Mouse (Mus musculus) lung, embryonic 16.5 days (tissue): ENCODE results near the gene Clic5. TPM values are rescaled to one million over a fixed set of nuclear protein-coding genes. Genes with fewer than 3 reads are reported as not detected.
"Not testable (repeated sequence)": the region's sequence is repeated elsewhere in the genome, so short reads cannot be mapped to it uniquely, and the experiment has no call there.

Source experiments
- ATAC-seq: fragments of 200-750 bp; cut with Nextera tagmentation; 2 replicates; pipeline ENCODE4 v1.8.0; 2017; ENCODE audit warnings: low read depth, mild to moderate bottlenecking, moderate library complexity
- H3K27ac ChIP-seq: fragments of 300-500 bp; sonication (generic); 2 replicates; pipeline ENCODE4 v1.5.1; 2014; ENCODE audit warnings: mild to moderate bottlenecking, control low read depth, low read length
- H3K27me3 ChIP-seq: fragments of 300-500 bp; sonication (generic); 2 replicates; pipeline ENCODE4 v1.6.1; 2014; ENCODE audit warnings: low read depth, low read length, mixed read lengths; ENCODE audit not compliant: control insufficient read depth, insufficient read depth
- H3K36me3 ChIP-seq: fragments of 300-500 bp; sonication (generic); 2 replicates; pipeline ENCODE4 v1.6.1; 2014; ENCODE audit warnings: low read length; ENCODE audit not compliant: control insufficient read depth, insufficient read depth
- H3K4me1 ChIP-seq: fragments of 300-500 bp; sonication (generic); replicated peaks from 2 replicates; pipeline ENCODE4 v1.6.1; 2014; ENCODE audit warnings: low read length, mixed read lengths; ENCODE audit not compliant: control insufficient read depth, insufficient read depth
- H3K4me2 ChIP-seq: fragments of 300-500 bp; sonication (generic); 2 replicates; pipeline ENCODE4 v1.6.1; 2014; ENCODE audit warnings: low read depth, low read length, control low read depth
- H3K4me3 ChIP-seq: fragments of 300-500 bp; sonication (generic); 2 replicates; pipeline ENCODE4 v1.5.1; 2014; ENCODE audit warnings: mild to moderate bottlenecking, low read length, control low read depth
- H3K9ac ChIP-seq: fragments of 300-500 bp; sonication (generic); 2 replicates; pipeline ENCODE4 v1.6.1; 2014; ENCODE audit warnings: low read length, control low read depth
- H3K9me3 ChIP-seq: fragments of 300-500 bp; sonication (generic); 2 replicates; pipeline ENCODE4 v1.6.1; 2016; ENCODE audit warnings: low read length; ENCODE audit not compliant: control insufficient read depth
- WGBS: fragments of 180-500 bp; shearing (Covaris S2); extraction: QIAGEN DNeasy Blood & Tissue Kit; methylation state at CpG from one replicate; pipeline ENCODE4 v1.1.7; 2014; 5-methylcytosine and 5-hydroxymethylcytosine counted together
- polyA plus RNA-seq: library from polyadenylated mRNA; unstranded; fragments of >200 nt; fragmentation: Nextera tagmentation; extraction: Ambion mirVana; gene quantifications from 2 replicates; pipeline ENCODE4 v1.2.1, GENCODE M21; 2015

Clic5 gene
- polyA plus RNA-seq, 1 experiment from 2014 or later = 24.8 TPM

GRCm38 (mm10) chr17:44186871-44187270 lies 1.5 kb upstream of the Clic5 start:
- Histone ChIP-seq H3K4me2 (no peak overlapping the region), H3K4me1 (no peaks in the 10 kb centered on the region; the same call in 1 of the 2 replicates), H3K9ac (no peak overlapping the region), H3K9me3 (no peaks in the 10 kb centered on the region), H3K4me3 (no peak overlapping the region), H3K36me3 (no peaks in the 10 kb centered on the region), H3K27ac (no peak overlapping the region), H3K27me3 (peaks cover 5% of the 10 kb centered on the region)
- 70% methylated on average over 3 of the region's 3 CpGs for WGBS
- no peak for ATAC-seq

GRCm38 (mm10) chr17:44187537-44187936 lies 847 bp upstream of the Clic5 start:
- not testable (repeated sequence) for H3K27me3 ChIP-seq, H3K36me3 ChIP-seq, H3K9ac ChIP-seq, H3K9me3 ChIP-seq, H3K4me3 ChIP-seq, ATAC-seq, H3K4me1 ChIP-seq, H3K27ac ChIP-seq
- peak overlapping the region; percentile 74; the same call in 1 of the 2 replicates for H3K4me2 ChIP-seq

- H3K4me2 ChIP-seq = peak overlapping the region; percentile 74
- H3K9ac ChIP-seq = peak overlapping the region; percentile 68
- no peaks in the 10 kb centered on the region for H3K9me3 ChIP-seq
- H3K27me3 ChIP-seq = peaks cover 5% of the 10 kb centered on the region
- peak overlapping the region; percentile 63 for H3K27ac ChIP-seq
- H3K36me3 ChIP-seq = no peaks in the 10 kb centered on the region
- peak; percentile 57 for ATAC-seq
- peak overlapping the region; percentile 58 for H3K4me3 ChIP-seq
- H3K4me1 ChIP-seq = no peaks in the 10 kb centered on the region; the same call in 1 of the 2 replicates
- under 1% methylated on average over 24 of the region's 24 CpGs for WGBS
Measured at GRCm38 (mm10) chr17:44188769-44189145, 373 bp downstream of the Clic5 start.

- H3K4me1 ChIP-seq = no peaks in the 10 kb centered on the region; the same call in 1 of the 2 replicates
- ATAC-seq = peak; percentile 59; the same call in 1 of the 2 replicates
- H3K9me3 ChIP-seq = no peaks in the 10 kb centered on the region
- H3K4me3 ChIP-seq = peak overlapping the region; percentile 58
- no peaks in the 10 kb centered on the region for H3K36me3 ChIP-seq
- WGBS = 4% methylated on average over 11 of the region's 11 CpGs
- peak overlapping the region; percentile 74 for H3K4me2 ChIP-seq
- H3K27me3 ChIP-seq = peaks cover 5% of the 10 kb centered on the region
- H3K27ac ChIP-seq = 0 out of 2 replicates have a peak overlapping the region, but pooled peaks have one; percentile 10
- H3K9ac ChIP-seq = peak overlapping the region; percentile 37; the same call in 1 of the 2 replicates
Measured at GRCm38 (mm10) chr17:44189696-44190095, 1.3 kb downstream of the Clic5 start.

GRCm38 (mm10) chr17:44190246-44190645 lies 1.9 kb downstream of the Clic5 start:
- ATAC-seq = no peak
- H3K4me1 ChIP-seq = no peaks in the 10 kb centered on the region; the same call in 1 of the 2 replicates
- no peaks in the 10 kb centered on the region for H3K36me3 ChIP-seq
- H3K9ac ChIP-seq = peak overlapping the region; percentile 33
- H3K27me3 ChIP-seq = peaks cover 5% of the 10 kb centered on the region
- peak overlapping the region; percentile 58 for H3K4me3 ChIP-seq
- H3K4me2 ChIP-seq = peak overlapping the region; percentile 74
- H3K9me3 ChIP-seq = no peaks in the 10 kb centered on the region
- WGBS = 42% methylated on average over 7 of the region's 7 CpGs
- peak overlapping the region; percentile 18; the same call in 1 of the 2 replicates for H3K27ac ChIP-seq

- H3K9ac ChIP-seq = no peak overlapping the region
- no peak overlapping the region for H3K4me3 ChIP-seq
- peak; percentile 34; the same call in 1 of the 2 replicates for ATAC-seq
- no peaks in the 10 kb centered on the region for H3K36me3 ChIP-seq
- WGBS = 52% methylated on average over 3 of the region's 3 CpGs
- peaks cover 5% of the 10 kb centered on the region for H3K27me3 ChIP-seq
- 0 out of 2 replicates have a peak overlapping the region, but pooled peaks have one; percentile 21 for H3K27ac ChIP-seq
- H3K4me2 ChIP-seq = no peak overlapping the region
- H3K4me1 ChIP-seq = no peaks in the 10 kb centered on the region; the same call in 1 of the 2 replicates
- no peaks in the 10 kb centered on the region for H3K9me3 ChIP-seq
Measured at GRCm38 (mm10) chr17:44192981-44193380, 4.6 kb downstream of the Clic5 start.

GRCm38 (mm10) chr17:44199158-44199557 lies 10.8 kb downstream of the Clic5 start:
- ATAC-seq = peak; percentile 62; the same call in 1 of the 2 replicates
- no peak overlapping the region for H3K4me3 ChIP-seq
- H3K4me2 ChIP-seq = no peak overlapping the region
- WGBS = 46% methylated on average over 4 of the region's 4 CpGs
- H3K27ac ChIP-seq = peak overlapping the region; percentile 11
- H3K9me3 ChIP-seq = no peaks in the 10 kb centered on the region
- H3K36me3 ChIP-seq = no peaks in the 10 kb centered on the region
- H3K27me3 ChIP-seq = no peaks in the 10 kb centered on the region
- H3K9ac ChIP-seq = no peak overlapping the region
- H3K4me1 ChIP-seq = no peaks in the 10 kb centered on the region

- 69% methylated on average over 5 of the region's 5 CpGs for WGBS
- Histone ChIP-seq H3K4me1 (no peaks in the 10 kb centered on the region), H3K27me3 (no peaks in the 10 kb centered on the region), H3K36me3 (no peaks in the 10 kb centered on the region), H3K27ac (no peak overlapping the region), H3K4me3 (no peak overlapping the region), H3K9ac (no peak overlapping the region), H3K4me2 (no peak overlapping the region), H3K9me3 (no peaks in the 10 kb centered on the region)
- ATAC-seq = no peak
Measured at GRCm38 (mm10) chr17:44202952-44203351, 14.6 kb downstream of the Clic5 start.

- WGBS = 85% methylated on average over 1 of the region's 1 CpGs
- Histone ChIP-seq H3K27ac (no peak overlapping the region), H3K9me3 (peaks cover 3% of the 10 kb centered on the region; the same call in 1 of the 2 replicates), H3K4me1 (no peaks in the 10 kb centered on the region), H3K4me2 (no peak overlapping the region), H3K4me3 (no peak overlapping the region), H3K36me3 (no peaks in the 10 kb centered on the region), H3K27me3 (no peaks in the 10 kb centered on the region), H3K9ac (no peak overlapping the region)
- ATAC-seq = no peak
Measured at GRCm38 (mm10) chr17:44204787-44205186, 16.4 kb downstream of the Clic5 start.
